9 mouse cellular contexts compared by ENCODE assay signal in the genomic region with DNA sequence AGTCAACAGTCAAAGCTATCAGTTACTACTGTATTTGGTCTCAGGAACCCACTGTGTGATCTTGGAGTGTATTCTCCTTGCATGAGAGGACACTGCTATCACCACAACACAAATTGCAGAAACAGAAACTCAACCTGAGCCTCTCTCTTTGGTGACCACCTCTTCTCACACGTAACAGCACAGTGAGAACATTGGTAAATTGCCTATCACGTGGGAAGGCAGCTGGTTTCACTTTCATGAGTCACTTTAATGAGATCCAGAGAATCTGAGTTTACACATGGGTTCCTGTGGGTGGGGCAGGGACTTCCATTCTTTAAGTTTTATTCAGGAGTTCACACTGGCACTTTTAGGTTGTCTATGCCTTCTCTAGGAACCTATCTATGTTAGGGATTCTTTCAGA. TPM values are rescaled to one million over a fixed set of nuclear protein-coding genes. Genes with fewer than 3 reads are reported as not detected.
DNase-seq lines count a peak whose midpoint lies in the region; ATAC-seq and TF ChIP-seq lines count a peak whose summit lies in the region.
"Had no signal": no experiment of that assay in that cellular context is flagged by ENCODE, and none has a peak within 500 bp of the region (broad histone marks: within the 10 kb centered on the region; RNA-seq: fewer than 3 reads in every experiment).

No protein-coding gene starts in this region.

- no peak for DNase-seq in kidney, adult 18-20 months
- peak; percentile 41 for DNase-seq in embryo, embryonic 10.5 days (ENCODE audit: low spot score)
- DNase-seq in kidney, postnatal 25 days: peak; percentile 16 to 48
- DNase-seq in splenic B cell, adult 2 months (ENCODE audit: low read depth, low spot score): peak; percentile 74
- no peak for DNase-seq in left cerebral cortex, postnatal 10 days (ENCODE audit: extremely low spot score in 1 of 2, low spot score in 2 of 2)
- no peak for DNase-seq in liver, postnatal 0 days
- no peak for DNase-seq in layer of hippocampus, postnatal 36 days

- H3K4me3 ChIP-seq in kidney, embryonic 14.5 days (ENCODE audit: low read length): no peak overlapping the region
- H3K4me3 ChIP-seq in liver, postnatal 0 days (ENCODE audit: low read depth, low read length): no peak overlapping the region
- H3K4me3 ChIP-seq: hindbrain, embryonic 15.5 days had no signal

- 0 out of 2 replicates have a peak, but pooled peaks cover 4% of the 10 kb centered on the region for H3K4me1 ChIP-seq in kidney, embryonic 14.5 days (ENCODE audit: control insufficient read depth, insufficient read depth, low read length)
- H3K4me1 ChIP-seq in liver, postnatal 0 days (ENCODE audit: insufficient read depth): no peaks in the 10 kb centered on the region
- H3K4me1 ChIP-seq: hindbrain, embryonic 15.5 days had no signal

- TF ChIP-seq CTCF in liver, postnatal 0 days (IDR thresholded peaks at IDR 0.05; ENCODE audit: low read depth): no peak

- H3K9me3 ChIP-seq in kidney, embryonic 14.5 days (ENCODE audit: control insufficient read depth, low read length): no peaks in the 10 kb centered on the region
- no peaks in the 10 kb centered on the region for H3K9me3 ChIP-seq in liver, postnatal 0 days (ENCODE audit: low read length)
- H3K9me3 ChIP-seq: hindbrain, embryonic 15.5 days had no signal

- peak overlapping the region; percentile 38; the same call in 1 of the 2 replicates for H3K27ac ChIP-seq in kidney, embryonic 14.5 days (ENCODE audit: low read depth, low read length)
- no peak overlapping the region for H3K27ac ChIP-seq in liver, postnatal 0 days (ENCODE audit: low read depth)
- H3K27ac ChIP-seq: hindbrain, embryonic 15.5 days had no signal

- no peak for ATAC-seq in kidney, embryonic 14.5 days (ENCODE audit: low FRiP score, low TSS enrichment)
- no peak for ATAC-seq in liver, postnatal 0 days

- no peaks in the 10 kb centered on the region for H3K36me3 ChIP-seq in kidney, embryonic 14.5 days (ENCODE audit: control insufficient read depth, insufficient read depth, low read length)
- no peaks in the 10 kb centered on the region for H3K36me3 ChIP-seq in splenic B cell, adult 2 months (ENCODE audit: control insufficient read depth, insufficient read depth, low read length, poor library complexity, severe bottlenecking)
- H3K36me3 ChIP-seq in liver, postnatal 0 days (replicated peaks; ENCODE audit: insufficient read depth, low read length): no peaks in the 10 kb centered on the region
- H3K36me3 ChIP-seq: hindbrain, embryonic 15.5 days had no signal

- intact Hi-C loops in left cerebral cortex, postnatal 10 days (cut with DNase I): no loop called here

- H3K9ac ChIP-seq in kidney, embryonic 14.5 days (ENCODE audit: low read depth, low read length): no peak overlapping the region
- H3K9ac ChIP-seq in liver, postnatal 0 days (replicated peaks): no peak overlapping the region
- H3K9ac ChIP-seq: hindbrain, embryonic 15.5 days had no signal

- no peak for TF ChIP-seq EP300 in liver, postnatal 0 days (IDR thresholded peaks at IDR 0.05; ENCODE audit: low read depth)

- H3K27me3 ChIP-seq in kidney, embryonic 14.5 days (ENCODE audit: control insufficient read depth, insufficient read depth, low read length): no peaks in the 10 kb centered on the region
- no peaks in the 10 kb centered on the region for H3K27me3 ChIP-seq in splenic B cell, adult 2 months (ENCODE audit: control insufficient read depth, insufficient read depth, low read length, poor library complexity, severe bottlenecking)
- H3K27me3 ChIP-seq in liver, postnatal 0 days (ENCODE audit: insufficient read depth, low read length): no peaks in the 10 kb centered on the region
- H3K27me3 ChIP-seq: hindbrain, embryonic 15.5 days had no signal

- 35% methylated on average over 2 of the region's 2 CpGs for WGBS in kidney, embryonic 14.5 days
- WGBS in liver, postnatal 0 days (ENCODE audit: insufficient replicate concordance): 36% methylated on average over 2 of the region's 2 CpGs

- no peak overlapping the region for H3K4me2 ChIP-seq in kidney, embryonic 14.5 days (replicated peaks; ENCODE audit: low read depth, low read length)
- H3K4me2 ChIP-seq in liver, postnatal 0 days (ENCODE audit: low read depth, low read length): no peak overlapping the region
- H3K4me2 ChIP-seq: hindbrain, embryonic 15.5 days had no signal

RNA-seq across cellular contexts. Expression of gene Fhl2, which starts 27.4 kb away (rescaled TPM):
- 74.1 and 87.6 TPM in 2 replicates for polyA plus RNA-seq in kidney, embryonic 14.5 days (2014; fragmentation: Nextera tagmentation; extraction: Ambion mirVana)
- 10 to 100 TPM; 35.5 to 38.3 TPM for total RNA-seq in left cerebral cortex, postnatal 10 days (2021)
- 2.0 and 2.4 TPM in 2 replicates for polyA plus RNA-seq in liver, postnatal 0 days (2015; fragmentation: Nextera tagmentation; extraction: Ambion mirVana)
- 10 to 100 TPM; 32.0 to 32.6 TPM for total RNA-seq in layer of hippocampus, postnatal 36 days (2021)

Comparison
In these comparisons a context has a peak if more than half of its experiments do, and no peak if none do; other contexts are left out.
1. DNase-seq: peak in embryo, embryonic 10.5 days (single experiment), kidney, postnatal 25 days (2 of 2) and splenic B cell, adult 2 months (single experiment); none in kidney, adult 18-20 months (single experiment), left cerebral cortex, postnatal 10 days (0 of 2), liver, postnatal 0 days (single experiment) and layer of hippocampus, postnatal 36 days (0 of 2).